Mouse (Mus musculus) CH12.LX (cell line): ENCODE data around the gene Eif3c. TPM values are rescaled to one million over a fixed set of nuclear protein-coding genes. Genes with fewer than 3 reads are reported as not detected.

ENCODE experiments used
- DNase-seq: peaks from one replicate; pipeline ENCODE4 v3.0.0-alpha.2; 2013; ENCODE audit errors: extremely low read depth
- H3K27ac ChIP-seq: 2 replicates; pipeline ENCODE4 v1.5.1; 2012; ENCODE audit warnings: low read depth, mild to moderate bottlenecking, control low read depth, moderate library complexity; ENCODE audit not compliant: insufficient read depth
- H3K27me3 ChIP-seq: replicated peaks from 2 replicates; pipeline ENCODE3; 2012; ENCODE audit warnings: inconsistent platforms
- H3K36me3 ChIP-seq, 2 experiments: replicated peaks in 1 of 2; 2 replicates each; pipeline versions ENCODE3 to v1.6.1; 2012; ENCODE audit warnings: inconsistent platforms in 1 of 2, low read length in 1 of 2, mild to moderate bottlenecking in 1 of 2, mixed read lengths in 1 of 2, moderate library complexity in 1 of 2; ENCODE audit not compliant: control insufficient read depth in 1 of 2, insufficient read depth in 1 of 2
- H3K4me1 ChIP-seq, 2 experiments: 2 replicates each; pipeline ENCODE4 v1.6.1; 2012; ENCODE audit warnings: inconsistent platforms in 1 of 2, moderate library complexity in 1 of 2; ENCODE audit not compliant: insufficient read depth in 2 of 2, control insufficient read depth in 1 of 2
- H3K4me2 ChIP-seq: 2 replicates; pipeline ENCODE4 v1.6.1; 2012; ENCODE audit warnings: low read depth, mild to moderate bottlenecking, control low read depth; ENCODE audit not compliant: poor library complexity, insufficient read depth, severe bottlenecking
- H3K4me3 ChIP-seq, 3 experiments: fragments of 150-350 bp in 1 of 3; sonication (generic) in 1 of 3; replicated peaks in 1 of 3; 2 replicates each; pipeline versions ENCODE3 to v1.5.1; 2011 to 2012; ENCODE audit warnings: low read depth in 2 of 3, low read length in 2 of 3, mild to moderate bottlenecking in 2 of 3, moderate library complexity in 2 of 3, control low read depth in 1 of 3, improper control_type of control experiment in 1 of 3, inconsistent platforms in 1 of 3, mixed read lengths in 1 of 3; ENCODE audit not compliant: poor library complexity in 1 of 3
- H3K79me2 ChIP-seq: replicated peaks from 2 replicates; pipeline ENCODE4 v1.6.1; 2012; ENCODE audit warnings: mild to moderate bottlenecking, moderate library complexity; ENCODE audit not compliant: control insufficient read depth, poor library complexity, insufficient read depth, severe bottlenecking; ENCODE audit errors: extremely low read depth
- H3K9ac ChIP-seq: 2 replicates; pipeline ENCODE4 v1.6.1; 2012; ENCODE audit warnings: low read depth, mild to moderate bottlenecking, control low read depth, moderate library complexity; ENCODE audit not compliant: insufficient read depth
- H3K9me3 ChIP-seq: replicated peaks from 2 replicates; pipeline ENCODE3; 2012; ENCODE audit warnings: low read length, inconsistent platforms, mixed read lengths
- CHD1 ChIP-seq: IDR thresholded peaks from 2 replicates; pipeline ENCODE4 v1.6.1; 2012; ENCODE audit warnings: low read depth, low read length, improper control_type of control experiment, inconsistent platforms
- ELF1 ChIP-seq: IDR thresholded peaks from 2 replicates; pipeline ENCODE4 v1.6.1; 2014; ENCODE audit warnings: low read depth, mild to moderate bottlenecking, inconsistent platforms, low read length, improper control_type of control experiment
- KAT2A ChIP-seq: IDR thresholded peaks from 2 replicates; pipeline ENCODE4 v1.6.1; 2012; ENCODE audit warnings: low read length, improper control_type of control experiment, inconsistent platforms; ENCODE audit not compliant: insufficient replicate concordance
- MAZ ChIP-seq: IDR thresholded peaks from 2 replicates; pipeline ENCODE4 v1.6.1; 2012; ENCODE audit warnings: low read depth, mild to moderate bottlenecking, inconsistent platforms, low read length, improper control_type of control experiment, moderate library complexity
- MEF2A ChIP-seq: IDR thresholded peaks from 2 replicates; pipeline ENCODE4 v1.6.1; 2014; ENCODE audit warnings: low read depth, mild to moderate bottlenecking, inconsistent platforms, low read length, improper control_type of control experiment, borderline replicate concordance
- MXI1 ChIP-seq: IDR thresholded peaks from 2 replicates; pipeline ENCODE4 v1.6.1; 2011; ENCODE audit warnings: mild to moderate bottlenecking, low read depth, low read length, improper control_type of control experiment
- MYC ChIP-seq: IDR thresholded peaks from 2 replicates; pipeline ENCODE4 v1.6.1; 2011; ENCODE audit warnings: low read depth, mild to moderate bottlenecking, improper control_type of control experiment, low read length
- NRF1 ChIP-seq: IDR thresholded peaks from 2 replicates; pipeline ENCODE4 v1.6.1; 2014; ENCODE audit warnings: low read depth, mild to moderate bottlenecking, inconsistent platforms, low read length, improper control_type of control experiment, moderate library complexity
- PAX5 ChIP-seq: IDR thresholded peaks from 2 replicates; pipeline ENCODE4 v1.6.1; 2012; ENCODE audit warnings: low read length, inconsistent platforms, mixed read lengths
- POLR2A ChIP-seq: IDR thresholded peaks from 2 replicates; pipeline ENCODE4 v1.6.1; 2011; ENCODE audit warnings: low read depth, mild to moderate bottlenecking, improper control_type of control experiment, low read length
- POLR2AphosphoS2 ChIP-seq: IDR thresholded peaks from 2 replicates; pipeline ENCODE4 v1.6.1; 2011; ENCODE audit warnings: low read depth, low read length, improper control_type of control experiment
- RAD21 ChIP-seq: IDR thresholded peaks from 2 replicates; pipeline ENCODE4 v1.6.1; 2011; ENCODE audit warnings: low read depth, mild to moderate bottlenecking, low read length, improper control_type of control experiment, moderate library complexity
- RCOR1 ChIP-seq: conservative IDR thresholded peaks from 2 replicates; pipeline ENCODE4 v1.6.1; 2012; ENCODE audit warnings: low read depth, mild to moderate bottlenecking, inconsistent platforms, low read length, improper control_type of control experiment
- SIN3A ChIP-seq: IDR thresholded peaks from 2 replicates; pipeline ENCODE4 v1.6.1; 2012; ENCODE audit warnings: low read length, improper control_type of control experiment, inconsistent platforms
- SMC3 ChIP-seq: IDR thresholded peaks from 2 replicates; pipeline ENCODE4 v1.6.1; 2011; ENCODE audit warnings: low read depth, low read length, improper control_type of control experiment
- TBP ChIP-seq: conservative IDR thresholded peaks from 2 replicates; pipeline ENCODE4 v1.6.1; 2011; ENCODE audit warnings: low read depth, low read length, improper control_type of control experiment
- TCF12 ChIP-seq: IDR thresholded peaks from 2 replicates; pipeline ENCODE4 v1.6.1; 2014; ENCODE audit warnings: low read depth, mild to moderate bottlenecking, inconsistent platforms, low read length, improper control_type of control experiment
- ZNF384 ChIP-seq: IDR thresholded peaks from 2 replicates; pipeline ENCODE4 v1.6.1; 2012; ENCODE audit warnings: low read depth, low read length, improper control_type of control experiment, inconsistent platforms
- dilution Hi-C: fragments of 300-500 bp; cut with MboI; formaldehyde crosslinking; loops from 2 replicates; pipeline ENCODE4 v1.14.3; 2020; ENCODE audit warnings: low sequenced_read_pairs; ENCODE audit not compliant: extremely low pct_unique_long_range_greater_than_20kb, extremely low pct_ligation_motif_present
- in situ Hi-C: fragments of 300-500 bp; cut with MboI; formaldehyde crosslinking; loops from 3 replicates; pipeline ENCODE4 v1.14.3; 2019; ENCODE audit warnings: low sequenced_read_pairs, low pct_ligation_motif_present, low pct_unique_long_range_greater_than_20kb, mixed read lengths
- polyA plus RNA-seq: library from polyadenylated mRNA; unstranded; fragments of >175 nt; gene quantifications from 2 replicates; pipeline ENCODE4 v1.2.1, GENCODE M21; 2012; ENCODE audit warnings: low read depth; ENCODE audit not compliant: insufficient read length
- total RNA-seq, 2 experiments: library from RNA; depleted of rRNA; stranded (reverse); fragments of 300-350 nt in 1 of 2; fragments of >200 nt in 1 of 2; gene quantifications; 2 replicates each; pipeline ENCODE4 v1.2.3; 2012 to 2014

Gene Eif3c
- total and polyA plus RNA-seq, 3 experiments = 202 to 348 (median 276) TPM

- Histone ChIP-seq H3K4me2 (no peak overlapping the region), H3K79me2 (no peaks in the 10 kb centered on the region), H3K4me3 (no peak overlapping the region), H3K27ac (no peak overlapping the region), H3K9ac (no peak overlapping the region), H3K9me3 (no peaks in the 10 kb centered on the region), H3K36me3 (no peaks in the 10 kb centered on the region), H3K27me3 (no peaks in the 10 kb centered on the region), H3K4me1 (peaks cover 19 to 29% of the 10 kb centered on the region in 2 experiments)
- dilution Hi-C loops = no loop called here
- TF ChIP-seq PAX5 (no peak), POLR2A (no peak), CHD1 (no peak), TCF12 (no peak)
- DNase-seq = no peak
- in situ Hi-C loops = no loop called here
These were observed 40.9 kb upstream of the Eif3c start for GRCm38 (mm10) chr7:126607064-126607463.

- Histone ChIP-seq H3K4me3 (no peak overlapping the region), H3K9ac (no peak overlapping the region), H3K27me3 (no peaks in the 10 kb centered on the region), H3K79me2 (no peaks in the 10 kb centered on the region), H3K36me3 (no peaks in the 10 kb centered on the region), H3K4me1 (peaks cover 19 to 34% of the 10 kb centered on the region in 2 experiments), H3K4me2 (no peak overlapping the region), H3K27ac (no peak overlapping the region), H3K9me3 (no peaks in the 10 kb centered on the region)
- in situ Hi-C loops = no loop called here
- dilution Hi-C loops = no loop called here
- no peak for DNase-seq
- TF ChIP-seq MXI1 (no peak), NRF1 (no peak), ZNF384 (no peak), SMC3 (no peak), KAT2A (no peak), TBP (no peak), MYC (no peak), SIN3A (no peak), POLR2AphosphoS2 (no peak), ELF1 (no peak)
These were observed 40.4 kb upstream of the Eif3c start for GRCm38 (mm10) chr7:126606611-126607010.

- DNase-seq = no peak
- Histone ChIP-seq H3K27ac (no peak overlapping the region), H3K9me3 (no peaks in the 10 kb centered on the region), H3K36me3 (no peaks in the 10 kb centered on the region), H3K4me1 (peaks cover 22 to 38% of the 10 kb centered on the region in 2 experiments), H3K4me2 (no peak overlapping the region), H3K79me2 (no peaks in the 10 kb centered on the region), H3K27me3 (no peaks in the 10 kb centered on the region), H3K9ac (no peak overlapping the region), H3K4me3 (no peak overlapping the region)
- dilution Hi-C loops = no loop called here
- TF ChIP-seq RAD21 (no peak), SMC3 (no peak), MAZ (no peak), POLR2A (no peak), RCOR1 (no peak), TCF12 (no peak), MEF2A (no peak), PAX5 (no peak)
- in situ Hi-C loops = no loop called here
These were observed 36.4 kb upstream of the Eif3c start for GRCm38 (mm10) chr7:126602650-126603049.
